Mouse (Mus musculus) adrenal gland, postnatal 0 days (tissue): Measurements from ENCODE around the gene Zfp40. TPM values are rescaled to one million over a fixed set of nuclear protein-coding genes. Genes with fewer than 3 reads are reported as not detected.

ENCODE experiments used
- polyA plus RNA-seq: library from polyadenylated mRNA; unstranded; fragments of >200 nt; fragmentation: Nextera tagmentation; extraction: Ambion mirVana; gene quantifications from 2 replicates; pipeline ENCODE4 v1.2.1, GENCODE M21; 2015

The Zfp40 gene
- 7.5 and 8.5 TPM in 2 replicates for polyA plus RNA-seq

GRCm38 (mm10) chr17:23192453-23193379, at the start of gene Zfp40:
Gene Zfp40 (minus strand): TSS chr17:23193252.

Other genes starting within 250 kb of the Zfp40 start
- not detected in 2 replicates for gene Vmn2r-ps130, start 132.1 kb downstream of the Zfp40 start, polyA plus RNA-seq
- not detected in 2 replicates for gene Vmn2r114, start 119.3 kb upstream of the Zfp40 start, polyA plus RNA-seq
- gene Vmn2r115, start 150.5 kb upstream of the Zfp40 start, polyA plus RNA-seq, result not detected in 2 replicates
- not detected in 2 replicates for gene Vmn2r116, start 191.4 kb upstream of the Zfp40 start, polyA plus RNA-seq